Mouse (Mus musculus): ENCODE data around the gene Macrod2. TPM values are rescaled to one million over a fixed set of nuclear protein-coding genes. Genes with fewer than 3 reads are reported as not detected.

Macrod2 gene
- polyA plus RNA-seq, 1 experiment from 2014 or later, result 34.2 TPM

DNA sequence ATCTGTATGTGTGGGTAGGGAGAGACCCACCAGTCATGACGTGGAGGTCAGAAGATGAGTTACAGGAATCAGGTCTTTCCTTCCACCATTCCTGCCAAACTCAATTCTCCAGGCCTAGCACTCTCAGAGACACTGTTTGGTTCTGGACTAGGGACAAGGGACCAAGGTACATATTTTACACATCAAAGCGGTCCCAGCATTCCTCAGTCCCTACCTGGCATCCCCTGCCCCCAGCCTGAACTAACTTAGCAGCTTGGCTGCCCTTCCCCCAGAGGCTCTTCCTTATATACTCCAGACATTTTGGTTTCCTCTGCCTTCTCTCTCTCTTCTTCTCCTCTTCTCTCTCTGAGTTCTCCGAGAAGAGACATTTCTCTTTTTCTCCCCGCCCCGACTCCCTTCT is 278.4 kb downstream of the Macrod2 start:
- no peak overlapping the region for H3K4me3 ChIP-seq
- H3K27ac ChIP-seq, result no peak overlapping the region
- WGBS, result 90% methylated on average over 5 of the region's 5 CpGs
- no peak for DNase-seq (ENCODE audit: extremely low spot score, low spot score)
- H3K4me1 ChIP-seq, result peaks cover 26% of the 10 kb centered on the region
- H3K36me3 ChIP-seq (replicated peaks), result no peaks in the 10 kb centered on the region
- peaks cover 40% of the 10 kb centered on the region for H3K27me3 ChIP-seq (ENCODE audit: poor library complexity, severe bottlenecking)
- no peaks in the 10 kb centered on the region for H3K9me3 ChIP-seq

DNA sequence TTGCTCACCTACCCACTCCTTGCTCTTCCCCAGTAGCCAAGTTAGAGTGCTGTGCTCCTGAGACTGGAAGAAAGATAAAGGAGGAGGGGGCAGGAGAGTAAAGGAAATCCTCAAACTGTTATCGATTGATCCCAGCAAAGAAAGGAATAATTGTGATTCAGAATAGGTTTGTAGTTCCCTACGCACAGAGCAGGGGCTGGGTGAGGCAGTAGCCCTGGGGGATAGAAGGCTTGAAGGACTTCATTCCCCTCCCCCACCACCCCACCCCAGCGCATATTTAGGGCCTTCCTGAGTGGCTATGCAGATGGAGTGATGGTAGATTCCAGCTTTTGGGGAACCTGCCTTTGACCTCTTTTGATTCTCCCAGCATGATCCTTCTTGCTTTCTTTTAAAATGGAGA is 281.6 kb downstream of the Macrod2 start:
- no peak for DNase-seq (ENCODE audit: extremely low spot score, low spot score)
- Histone ChIP-seq H3K27me3 (ENCODE audit: poor library complexity, severe bottlenecking) (peaks cover 40% of the 10 kb centered on the region), H3K9me3 (no peaks in the 10 kb centered on the region), H3K27ac (no peak overlapping the region), H3K4me3 (no peak overlapping the region), H3K4me1 (peaks cover 10% of the 10 kb centered on the region), H3K36me3 (replicated peaks) (no peaks in the 10 kb centered on the region)
- WGBS, result 21% methylated on average over 3 of the region's 3 CpGs

DNA sequence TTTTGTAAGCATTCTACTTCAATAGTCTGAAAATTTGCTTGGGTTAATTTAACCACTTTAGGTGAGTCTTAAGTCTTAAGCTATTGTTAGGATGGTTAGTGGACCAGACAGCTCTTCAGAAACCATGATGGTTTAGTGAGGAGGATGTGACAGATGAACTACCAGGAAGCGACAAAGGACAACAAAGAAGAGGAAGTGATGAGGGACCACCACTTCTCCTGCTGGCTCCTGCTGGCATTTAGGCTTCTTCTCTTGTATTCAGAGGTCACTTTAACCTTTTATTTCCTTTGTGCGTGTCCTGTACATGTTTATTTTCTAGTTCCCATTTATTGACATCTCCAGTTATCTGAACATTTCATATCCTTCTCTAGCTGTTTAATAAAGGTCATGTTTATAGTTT is 295.8 kb downstream of the Macrod2 start:
- H3K36me3 ChIP-seq (replicated peaks), result no peaks in the 10 kb centered on the region
- peaks cover 4% of the 10 kb centered on the region for H3K4me1 ChIP-seq
- no peak for DNase-seq (ENCODE audit: extremely low spot score, low spot score)
- no peaks in the 10 kb centered on the region for H3K27me3 ChIP-seq (ENCODE audit: poor library complexity, severe bottlenecking)
- no peak overlapping the region for H3K4me3 ChIP-seq
- H3K9me3 ChIP-seq, result no peaks in the 10 kb centered on the region
- no peak overlapping the region for H3K27ac ChIP-seq
- WGBS, result 86% methylated on average over 2 of the region's 2 CpGs

DNA sequence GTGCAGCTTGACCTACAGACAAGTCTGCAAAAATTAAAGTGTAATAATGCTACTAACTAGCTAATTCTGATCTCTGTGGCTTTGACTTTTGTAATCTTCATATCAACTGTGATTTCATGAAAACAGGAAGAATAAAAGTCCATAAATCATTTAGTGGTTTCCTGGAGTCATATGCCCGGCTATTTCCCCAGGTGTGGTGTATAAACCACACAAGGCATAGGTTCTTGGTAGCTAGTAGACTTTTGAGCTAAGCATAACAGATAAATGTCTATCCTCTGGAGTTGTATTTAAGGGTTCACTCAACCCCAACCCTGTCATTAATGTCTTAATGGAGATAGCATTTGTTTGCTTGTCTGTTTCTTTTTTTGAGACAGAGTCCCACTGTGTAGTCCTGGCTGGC is 296.3 kb downstream of the Macrod2 start:
- 93% methylated on average over 1 of the region's 1 CpGs for WGBS
- Histone ChIP-seq H3K4me1 (peaks cover 4% of the 10 kb centered on the region), H3K36me3 (replicated peaks) (no peaks in the 10 kb centered on the region), H3K27ac (no peak overlapping the region), H3K4me3 (no peak overlapping the region), H3K9me3 (no peaks in the 10 kb centered on the region), H3K27me3 (ENCODE audit: poor library complexity, severe bottlenecking) (no peaks in the 10 kb centered on the region; the same call in 1 of the 2 replicates)
- DNase-seq (ENCODE audit: extremely low spot score, low spot score), result no peak

DNA sequence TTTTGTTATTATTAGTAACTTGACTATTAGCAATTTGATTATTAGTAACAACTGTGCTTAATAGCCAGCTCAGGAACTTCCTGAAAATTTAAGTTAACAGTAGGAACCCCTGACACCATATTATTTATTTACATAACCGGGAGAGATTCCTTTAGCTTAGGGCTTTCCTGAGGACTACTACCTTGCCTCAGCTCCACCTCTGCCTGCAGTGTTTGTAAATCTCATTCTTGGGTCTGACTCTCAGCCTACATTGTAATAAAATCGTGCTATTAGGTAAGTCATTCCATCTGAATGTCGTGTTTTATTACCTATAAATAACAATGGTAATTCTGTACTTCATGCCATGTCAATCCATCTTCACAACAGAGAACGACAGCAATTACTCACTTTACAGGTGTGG is 297.4 kb downstream of the Macrod2 start:
- no peak for DNase-seq (ENCODE audit: extremely low spot score, low spot score)
- no peaks in the 10 kb centered on the region for H3K9me3 ChIP-seq
- H3K4me1 ChIP-seq, result peaks cover 6% of the 10 kb centered on the region
- WGBS, result 87% methylated on average over 4 of the region's 4 CpGs
- peaks cover 7% of the 10 kb centered on the region; the same call in 1 of the 2 replicates for H3K27me3 ChIP-seq (ENCODE audit: poor library complexity, severe bottlenecking)
- H3K27ac ChIP-seq, result no peak overlapping the region
- no peaks in the 10 kb centered on the region for H3K36me3 ChIP-seq (replicated peaks)
- H3K4me3 ChIP-seq, result no peak overlapping the region

DNA sequence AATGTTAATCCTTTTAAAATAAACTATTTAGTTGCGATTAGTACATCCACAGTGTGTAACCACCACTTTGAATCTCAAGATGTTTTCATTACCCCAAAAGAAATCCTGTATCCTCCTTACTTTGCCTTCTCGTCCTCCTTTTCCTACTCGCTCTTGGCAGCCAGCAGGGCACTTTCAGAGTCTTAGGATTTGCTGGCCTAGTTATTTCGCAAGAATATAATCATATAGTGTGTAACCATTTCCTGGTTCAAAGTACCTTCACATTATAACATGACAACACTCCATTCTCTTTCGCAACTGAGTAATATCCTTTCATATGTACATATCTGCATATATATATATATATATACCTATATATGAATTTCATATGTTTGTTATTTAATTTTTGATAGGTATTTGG is 298.7 kb downstream of the Macrod2 start:
- Histone ChIP-seq H3K4me1 (peaks cover 20% of the 10 kb centered on the region), H3K9me3 (no peaks in the 10 kb centered on the region), H3K36me3 (replicated peaks) (no peaks in the 10 kb centered on the region), H3K4me3 (no peak overlapping the region), H3K27ac (no peak overlapping the region), H3K27me3 (ENCODE audit: poor library complexity, severe bottlenecking) (peaks cover 7% of the 10 kb centered on the region; the same call in 1 of the 2 replicates)
- 86% methylated on average over 5 of the region's 5 CpGs for WGBS
- DNase-seq (ENCODE audit: extremely low spot score, low spot score), result no peak

DNA sequence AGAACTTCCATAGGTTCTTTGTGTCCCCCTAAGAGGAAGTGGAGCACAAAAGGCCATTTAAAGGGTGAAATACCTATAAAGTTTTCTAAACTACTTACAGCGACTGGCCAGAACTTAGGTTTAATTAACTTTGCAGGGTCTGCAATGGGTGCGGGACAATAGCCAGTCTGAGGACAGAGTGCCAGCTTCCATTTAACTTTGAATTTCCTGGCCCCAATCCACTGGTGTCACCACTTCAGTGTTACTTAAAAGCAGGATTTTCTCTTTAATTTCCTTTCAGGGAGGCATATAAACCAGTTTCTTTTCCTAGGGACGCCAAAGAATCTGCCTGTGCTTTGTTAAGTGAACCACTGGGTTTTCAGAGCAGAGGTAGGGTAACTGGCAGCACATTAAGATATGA is 303.5 kb downstream of the Macrod2 start:
- peaks cover 47% of the 10 kb centered on the region for H3K4me1 ChIP-seq
- no peak overlapping the region for H3K4me3 ChIP-seq
- 8% methylated on average over 3 of the region's 3 CpGs for WGBS
- no peaks in the 10 kb centered on the region for H3K36me3 ChIP-seq (replicated peaks)
- H3K27me3 ChIP-seq (ENCODE audit: poor library complexity, severe bottlenecking), result peaks cover 44% of the 10 kb centered on the region
- no peak for DNase-seq (ENCODE audit: extremely low spot score, low spot score)
- no peaks in the 10 kb centered on the region for H3K9me3 ChIP-seq
- H3K27ac ChIP-seq, result peak overlapping the region; percentile 56

DNA sequence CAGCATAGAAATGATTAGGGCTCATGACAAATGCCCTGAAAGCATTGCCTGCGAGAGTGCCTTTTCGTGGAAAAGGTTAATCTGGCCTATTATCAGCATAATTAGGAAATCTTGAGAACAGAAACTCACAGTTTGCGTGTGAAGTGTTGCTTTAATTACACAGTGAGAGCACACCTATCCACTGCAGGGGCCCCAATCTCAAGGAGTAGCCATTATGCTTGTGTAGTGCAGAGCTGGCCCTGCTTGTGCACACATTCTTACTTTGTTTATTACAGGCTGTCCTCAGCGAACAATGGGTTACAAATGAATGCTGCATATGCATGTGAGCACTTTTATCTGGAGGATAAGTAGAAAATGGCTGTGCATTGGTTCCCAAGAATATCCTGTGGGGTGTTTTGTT is 308.3 kb downstream of the Macrod2 start:
- WGBS, result 32% methylated on average over 4 of the region's 4 CpGs
- no peaks in the 10 kb centered on the region for H3K36me3 ChIP-seq (replicated peaks)
- no peaks in the 10 kb centered on the region for H3K9me3 ChIP-seq
- no peak overlapping the region for H3K4me3 ChIP-seq
- H3K4me1 ChIP-seq, result peaks cover 69% of the 10 kb centered on the region
- no peak for DNase-seq (ENCODE audit: extremely low spot score, low spot score)
- H3K27ac ChIP-seq, result no peak overlapping the region
- H3K27me3 ChIP-seq (ENCODE audit: poor library complexity, severe bottlenecking), result peaks cover 63% of the 10 kb centered on the region

DNA sequence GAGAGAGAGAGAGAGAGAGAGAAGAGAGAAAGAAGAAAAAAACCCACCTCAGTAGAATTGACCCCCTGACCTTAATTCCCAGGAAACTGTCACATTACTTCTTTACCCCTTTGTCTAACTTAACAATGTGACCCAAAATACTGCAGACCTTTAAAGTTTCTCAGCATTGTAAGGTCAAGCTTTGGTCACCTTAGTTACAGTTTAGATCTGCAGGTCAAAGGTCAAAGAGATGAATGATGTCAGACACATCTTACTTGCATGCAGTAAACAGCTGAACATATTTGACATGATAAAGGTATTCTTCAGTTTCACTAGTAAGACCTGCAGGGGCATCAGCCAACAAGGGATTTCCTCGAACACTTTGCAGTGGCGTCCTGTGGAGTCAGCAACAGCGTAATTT is 309.0 kb downstream of the Macrod2 start:
- H3K36me3 ChIP-seq (replicated peaks), result no peaks in the 10 kb centered on the region
- no peak overlapping the region for H3K4me3 ChIP-seq
- peak overlapping the region; percentile 35; the same call in 1 of the 2 replicates for H3K27ac ChIP-seq
- H3K4me1 ChIP-seq, result peaks cover 61% of the 10 kb centered on the region
- peaks cover 63% of the 10 kb centered on the region for H3K27me3 ChIP-seq (ENCODE audit: poor library complexity, severe bottlenecking)
- DNase-seq (ENCODE audit: extremely low spot score, low spot score), result no peak
- no peaks in the 10 kb centered on the region for H3K9me3 ChIP-seq
- WGBS, result 8% methylated on average over 3 of the region's 3 CpGs

DNA sequence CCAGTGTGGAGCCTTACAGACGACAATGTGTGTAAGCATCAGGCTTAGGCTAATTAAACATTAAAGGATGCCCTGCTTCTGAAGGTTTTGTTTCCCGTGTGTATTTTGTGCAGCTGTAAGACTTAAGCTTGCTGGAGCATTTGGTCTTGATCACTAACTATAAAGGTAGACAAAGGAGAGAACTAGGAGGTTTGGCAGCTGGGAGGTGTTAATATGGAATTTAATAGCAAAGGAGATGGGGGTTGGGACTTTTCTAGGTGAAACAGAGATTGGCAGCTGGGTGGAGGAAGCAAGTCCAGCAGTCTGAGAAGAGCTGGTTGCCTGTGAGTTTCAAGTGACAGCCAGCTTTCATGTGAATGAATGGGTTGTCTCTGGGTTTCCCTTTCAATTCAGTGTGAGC is 310.2 kb downstream of the Macrod2 start:
- Histone ChIP-seq H3K9me3 (no peaks in the 10 kb centered on the region), H3K27me3 (ENCODE audit: poor library complexity, severe bottlenecking) (peaks cover 51% of the 10 kb centered on the region), H3K36me3 (replicated peaks) (no peaks in the 10 kb centered on the region), H3K4me1 (peaks cover 50% of the 10 kb centered on the region), H3K27ac (peak overlapping the region; percentile 69; the same call in 1 of the 2 replicates), H3K4me3 (no peak overlapping the region)
- peak; percentile 42 for DNase-seq (ENCODE audit: extremely low spot score, low spot score)
- 7% methylated on average over 2 of the region's 2 CpGs for WGBS

DNA sequence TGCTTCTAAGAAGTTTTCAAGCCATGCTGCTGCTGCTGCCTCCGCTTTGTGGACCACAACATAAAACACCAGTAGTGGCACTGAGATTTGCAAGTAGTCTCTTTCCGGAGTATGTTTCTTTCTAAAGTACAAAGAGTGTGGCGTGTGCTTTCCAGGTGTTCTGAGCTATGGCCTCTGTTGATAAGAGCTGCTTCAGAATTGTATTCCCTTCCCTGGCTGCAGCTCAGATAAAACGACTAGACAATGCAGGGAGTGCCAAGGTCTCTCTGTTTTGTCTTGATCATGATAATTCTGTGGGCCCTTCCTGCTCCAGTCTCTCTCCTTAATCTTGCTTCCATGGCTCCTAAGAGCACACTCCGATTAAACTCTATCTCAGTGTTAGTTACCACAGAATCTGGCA is 312.4 kb downstream of the Macrod2 start:
- Histone ChIP-seq H3K4me3 (no peak overlapping the region), H3K4me1 (peaks cover 43% of the 10 kb centered on the region), H3K9me3 (no peaks in the 10 kb centered on the region), H3K36me3 (replicated peaks) (no peaks in the 10 kb centered on the region), H3K27me3 (ENCODE audit: poor library complexity, severe bottlenecking) (peaks cover 30% of the 10 kb centered on the region), H3K27ac (no peak overlapping the region)
- no peak for DNase-seq (ENCODE audit: extremely low spot score, low spot score)
- WGBS, result 83% methylated on average over 5 of the region's 5 CpGs

DNA sequence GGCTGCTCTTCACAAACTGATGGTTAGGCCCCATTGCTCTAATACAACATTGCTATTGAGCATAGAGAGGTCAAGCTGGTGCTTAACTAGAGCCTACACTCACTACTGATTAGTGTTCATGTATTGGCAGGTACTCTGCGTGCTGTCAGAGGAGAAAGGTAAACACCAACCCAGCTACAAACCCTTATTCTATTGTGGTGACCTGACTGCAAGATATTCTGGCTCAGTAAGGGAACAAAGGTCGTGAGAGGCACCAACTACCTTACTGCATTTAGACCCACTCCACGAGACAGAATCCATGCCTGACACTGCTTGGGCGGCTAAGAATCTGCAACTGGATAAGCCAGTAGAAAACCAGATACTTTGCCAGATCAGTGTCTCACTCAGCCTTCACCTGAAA is 320.7 kb downstream of the Macrod2 start:
- 81% methylated on average over 4 of the region's 4 CpGs for WGBS
- no peaks in the 10 kb centered on the region for H3K36me3 ChIP-seq (replicated peaks)
- no peaks in the 10 kb centered on the region for H3K4me1 ChIP-seq
- no peak for DNase-seq (ENCODE audit: extremely low spot score, low spot score)
- H3K27ac ChIP-seq, result no peak overlapping the region
- H3K4me3 ChIP-seq, result no peak overlapping the region
- no peaks in the 10 kb centered on the region for H3K27me3 ChIP-seq (ENCODE audit: poor library complexity, severe bottlenecking)
- H3K9me3 ChIP-seq, result no peaks in the 10 kb centered on the region

DNA sequence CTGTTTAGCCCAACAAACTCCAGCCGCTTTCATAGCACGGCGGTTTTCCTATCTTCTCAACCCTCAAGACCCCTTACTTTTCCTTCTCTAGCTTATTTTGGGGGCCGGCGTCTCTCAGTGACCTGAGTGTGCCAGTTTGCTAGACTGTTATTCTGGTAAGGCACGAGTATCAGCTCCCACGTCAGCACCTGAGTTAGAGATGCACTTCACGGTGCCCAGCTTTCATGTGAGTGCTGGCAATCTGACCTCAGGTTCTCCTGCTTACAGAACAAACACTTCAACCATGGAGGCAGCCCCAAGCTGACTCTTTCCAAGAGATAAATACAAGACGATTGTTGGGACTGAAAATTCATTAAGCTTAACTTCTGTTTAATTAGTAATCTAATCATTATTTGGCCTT is 322.3 kb downstream of the Macrod2 start:
- Histone ChIP-seq H3K36me3 (replicated peaks) (no peaks in the 10 kb centered on the region), H3K9me3 (no peaks in the 10 kb centered on the region), H3K4me3 (no peak overlapping the region), H3K27ac (no peak overlapping the region), H3K4me1 (no peaks in the 10 kb centered on the region), H3K27me3 (ENCODE audit: poor library complexity, severe bottlenecking) (no peaks in the 10 kb centered on the region)
- no peak for DNase-seq (ENCODE audit: extremely low spot score, low spot score)
- 85% methylated on average over 9 of the region's 9 CpGs for WGBS

DNA sequence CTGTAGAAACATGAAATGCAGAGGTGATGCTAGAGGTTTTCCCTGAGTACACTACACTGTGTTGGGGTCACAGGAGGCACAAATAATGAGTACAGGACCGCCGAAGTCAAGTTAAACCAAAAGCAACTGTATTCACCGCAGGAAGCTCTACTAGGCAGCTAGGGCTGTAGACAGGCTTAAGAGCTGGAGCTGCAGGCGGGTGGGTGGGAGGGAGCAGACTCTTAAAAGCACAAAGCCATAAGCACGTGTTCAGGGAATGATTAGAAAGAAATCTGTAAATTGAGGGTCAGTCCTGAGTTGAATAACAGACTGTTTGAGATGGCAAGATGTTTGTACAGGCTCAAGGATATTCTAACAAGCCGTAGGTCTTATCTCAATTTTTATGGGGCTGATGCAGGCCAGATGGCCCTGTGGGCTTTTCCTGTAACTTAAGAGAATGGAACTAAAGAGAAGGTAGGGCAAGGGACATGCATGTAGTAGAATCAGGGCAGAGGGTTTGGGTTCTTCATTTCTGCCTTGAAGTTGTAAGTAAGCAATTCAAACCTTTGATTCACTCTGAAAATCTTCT is 337.6 kb downstream of the Macrod2 start:
- Histone ChIP-seq H3K27ac (0 out of 2 replicates have a peak overlapping the region, but pooled peaks have one; percentile 21), H3K36me3 (replicated peaks) (no peaks in the 10 kb centered on the region), H3K4me3 (no peak overlapping the region), H3K9me3 (no peaks in the 10 kb centered on the region), H3K27me3 (ENCODE audit: poor library complexity, severe bottlenecking) (no peaks in the 10 kb centered on the region), H3K4me1 (0 out of 2 replicates have a peak, but pooled peaks cover 2% of the 10 kb centered on the region)
- DNase-seq (ENCODE audit: extremely low spot score, low spot score), result no peak
- 57% methylated on average over 6 of the region's 6 CpGs for WGBS
